In genomic region chr15:102202971-102203834, GRCm38 (mm10) we compare ENCODE assay signal across 8 mouse cellular contexts. TPM values are rescaled to one million over a fixed set of nuclear protein-coding genes. Genes with fewer than 3 reads are reported as not detected.
DNase-seq lines count a peak whose midpoint lies in the region; ATAC-seq and TF ChIP-seq lines count a peak whose summit lies in the region.

Gene Zfp740, plus strand, starts transcription at chr15:102203249.

- peak; percentile 95 for DNase-seq in gastrocnemius, postnatal 10 days
- peak; percentile 96 for DNase-seq in induced T-regulatory cell, adult 2 months (ENCODE audit: low read depth)
- peak; percentile 86 to 94 for DNase-seq in left cerebral cortex, adult 9 months (ENCODE audit: low spot score in 2 of 2)
- DNase-seq in right cerebral cortex, postnatal 14 days = peak; percentile 95
- peak; percentile 89 to 95 for DNase-seq in urinary bladder, postnatal 36 days (ENCODE audit: low spot score in 2 of 2)

- no peak for TF ChIP-seq CTCF in cortical plate, adult 2 months (IDR thresholded peaks at IDR 0.05; ENCODE audit: extremely low read depth, insufficient read depth, low read length)

- peak; percentile 91 for ATAC-seq in activated CD4-positive, CD25-positive, alpha-beta regulatory T cell, adult 4 months
- ATAC-seq in megakaryocyte progenitor cell, adult 5-6 weeks (replicated peaks; ENCODE audit: poor library complexity) = peak; percentile 90

- H3K4me3 ChIP-seq in cortical plate, adult 2 months (ENCODE audit: insufficient read depth, low read length) = peak within 1 kb of the TSS; percentile 66

- peaks cover 11% of the 10 kb centered on the region; the same call in 1 of the 2 replicates for H3K4me1 ChIP-seq in cortical plate, adult 2 months (ENCODE audit: control insufficient read depth, insufficient read depth, low read length)

- H3K27ac ChIP-seq in cortical plate, adult 2 months (ENCODE audit: insufficient read depth, low read length) = peak within 1 kb of the TSS; percentile 92

- TF ChIP-seq POLR2A in cortical plate, adult 2 months (IDR thresholded peaks at IDR 0.05; ENCODE audit: extremely low read depth, insufficient read depth, low read length) = peak; percentile 56

RNA-seq across cellular contexts. Expression of gene Zfp740, which starts in this region (rescaled TPM):
- polyA plus RNA-seq in activated CD4-positive, CD25-positive, alpha-beta regulatory T cell, adult 4 months (2017; shearing (Covaris generic)) = 10 to 100 TPM; 21.5 to 23.1 TPM
- polyA plus RNA-seq in cortical plate, adult 2 months (2012; rRNA removed) = 51.3 and 57.6 TPM in 2 replicates
- 10 to 100 TPM; 42.8 to 52.6 TPM for total RNA-seq in gastrocnemius, postnatal 10 days (2021)
- 19.7 and 28.7 TPM in 2 replicates for total RNA-seq in megakaryocyte progenitor cell, adult 5-6 weeks (2015)
- total RNA-seq in megakaryocyte progenitor cell, adult 5-6 weeks (2017) = 28.3 and 29.5 TPM in 2 replicates

Comparison
In these comparisons a context has a peak if more than half of its experiments do, and no peak if none do; other contexts are left out.
1. Peak in every context shown above with its lines: DNase-seq, ATAC-seq, H3K4me3 ChIP-seq and H3K27ac ChIP-seq.